Mouse (Mus musculus): ENCODE results near the gene Greb1.

- TF ChIP-seq CTCF (IDR thresholded peaks at IDR 0.05; ENCODE audit: borderline replicate concordance, insufficient read depth, low read depth, low read length) (no peak), POLR2A (IDR thresholded peaks at IDR 0.05; ENCODE audit: borderline replicate concordance, insufficient read depth, low read length) (no peak)
Measured at GRCm38 (mm10) chr12:16753555-16753954, 47.1 kb downstream of the Greb1 start.
